Mouse (Mus musculus): Measurements from ENCODE around the gene Gabarap. TPM values are rescaled to one million over a fixed set of nuclear protein-coding genes. Genes with fewer than 3 reads are reported as not detected.

Gabarap gene
- polyA plus RNA-seq, 1 experiment from 2014 or later, result 447 TPM

GRCm38 (mm10) chr11:70018131-70018990, 27.4 kb downstream of the Gabarap start:
- H3K9ac ChIP-seq, result peak overlapping the region; percentile 85
- ATAC-seq (replicated peaks; ENCODE audit: low FRiP score), result no peak
- peak overlapping the region; percentile 92 for H3K27ac ChIP-seq
- H3K4me3 ChIP-seq (replicated peaks), result peak overlapping the region; percentile 69
- peak overlapping the region; percentile 91 for H3K4me2 ChIP-seq
- H3K27me3 ChIP-seq, result no peaks in the 10 kb centered on the region
- 2% methylated on average over 24 of the region's 25 CpGs for WGBS
- H3K4me1 ChIP-seq, result peaks cover 80% of the 10 kb centered on the region
- H3K36me3 ChIP-seq, result peaks cover 7% of the 10 kb centered on the region
- no peaks in the 10 kb centered on the region for H3K9me3 ChIP-seq (replicated peaks)

GRCm38 (mm10) chr11:70019495-70020021, 28.6 kb downstream of the Gabarap start:
- Histone ChIP-seq H3K4me3 (replicated peaks) (peak overlapping the region; percentile 69), H3K36me3 (no peaks in the 10 kb centered on the region), H3K9me3 (replicated peaks) (no peaks in the 10 kb centered on the region), H3K4me1 (peaks cover 82% of the 10 kb centered on the region), H3K27ac (peak overlapping the region; percentile 92), H3K27me3 (no peaks in the 10 kb centered on the region), H3K4me2 (peak overlapping the region; percentile 91), H3K9ac (peak overlapping the region; percentile 85; the same call in 1 of the 2 replicates)
- 20% methylated on average over 2 of the region's 2 CpGs for WGBS
- ATAC-seq (replicated peaks; ENCODE audit: low FRiP score), result no peak

GRCm38 (mm10) chr11:70020022-70020631, 29.2 kb downstream of the Gabarap start:
- Histone ChIP-seq H3K4me2 (peak overlapping the region; percentile 91), H3K27ac (peak overlapping the region; percentile 92), H3K36me3 (no peaks in the 10 kb centered on the region), H3K4me1 (peaks cover 78% of the 10 kb centered on the region), H3K27me3 (no peaks in the 10 kb centered on the region), H3K9ac (peak overlapping the region; percentile 85; the same call in 1 of the 2 replicates), H3K4me3 (replicated peaks) (peak overlapping the region; percentile 69), H3K9me3 (replicated peaks) (no peaks in the 10 kb centered on the region)
- 19% methylated on average over 8 of the region's 8 CpGs for WGBS
- ATAC-seq (replicated peaks; ENCODE audit: low FRiP score), result no peak

- Histone ChIP-seq H3K4me1 (peaks cover 77% of the 10 kb centered on the region), H3K27me3 (no peaks in the 10 kb centered on the region), H3K36me3 (no peaks in the 10 kb centered on the region), H3K9me3 (replicated peaks) (no peaks in the 10 kb centered on the region), H3K27ac (peak overlapping the region; percentile 92), H3K9ac (peak overlapping the region; percentile 33; the same call in 1 of the 2 replicates), H3K4me2 (peak overlapping the region; percentile 91), H3K4me3 (replicated peaks) (peak overlapping the region; percentile 69)
- WGBS, result under 1% methylated on average over 8 of the region's 8 CpGs
- peak; percentile 86 for ATAC-seq (replicated peaks; ENCODE audit: low FRiP score)
Observed at GRCm38 (mm10) chr11:70020731-70021263, 29.9 kb downstream of the Gabarap start.

GRCm38 (mm10) chr11:70021264-70022132, 30.6 kb downstream of the Gabarap start:
- Histone ChIP-seq H3K36me3 (no peaks in the 10 kb centered on the region), H3K4me2 (peak overlapping the region; percentile 91), H3K4me3 (replicated peaks) (peak overlapping the region; percentile 69), H3K27me3 (no peaks in the 10 kb centered on the region), H3K9ac (peak overlapping the region; percentile 33; the same call in 1 of the 2 replicates), H3K4me1 (peaks cover 84% of the 10 kb centered on the region), H3K9me3 (replicated peaks) (no peaks in the 10 kb centered on the region), H3K27ac (peak overlapping the region; percentile 92)
- 2% methylated on average over 40 of the region's 40 CpGs for WGBS
- ATAC-seq (replicated peaks; ENCODE audit: low FRiP score), result peak; percentile 65

GRCm38 (mm10) chr11:70023481-70024150, 32.7 kb downstream of the Gabarap start:
- WGBS, result 5% methylated on average over 28 of the region's 29 CpGs
- no peaks in the 10 kb centered on the region for H3K36me3 ChIP-seq
- no peaks in the 10 kb centered on the region for H3K27me3 ChIP-seq
- peak overlapping the region; percentile 37 for H3K4me3 ChIP-seq (replicated peaks)
- ATAC-seq (replicated peaks; ENCODE audit: low FRiP score), result no peak
- peak overlapping the region; percentile 63 for H3K4me2 ChIP-seq
- peak overlapping the region; percentile 31; the same call in 1 of the 2 replicates for H3K9ac ChIP-seq
- H3K9me3 ChIP-seq (replicated peaks), result no peaks in the 10 kb centered on the region
- no peak overlapping the region for H3K27ac ChIP-seq
- H3K4me1 ChIP-seq, result peaks cover 87% of the 10 kb centered on the region

- Histone ChIP-seq H3K4me1 (peaks cover 87% of the 10 kb centered on the region), H3K9ac (peak overlapping the region; percentile 31; the same call in 1 of the 2 replicates), H3K36me3 (no peaks in the 10 kb centered on the region)
Observed at GRCm38 (mm10) chr11:70024151-70024514, 33.2 kb downstream of the Gabarap start.

GRCm38 (mm10) chr11:70026689-70027088, 35.7 kb downstream of the Gabarap start:
- peaks cover 15% of the 10 kb centered on the region for H3K36me3 ChIP-seq
- H3K4me3 ChIP-seq (replicated peaks), result peak overlapping the region; percentile 39
- peak overlapping the region; percentile 89 for H3K27ac ChIP-seq
- no peaks in the 10 kb centered on the region for H3K9me3 ChIP-seq (replicated peaks)
- H3K4me1 ChIP-seq, result peaks cover 75% of the 10 kb centered on the region
- H3K9ac ChIP-seq, result 0 out of 2 replicates have a peak overlapping the region, but pooled peaks have one; percentile 23
- ATAC-seq (replicated peaks; ENCODE audit: low FRiP score), result peak; percentile 80
- under 1% methylated on average over 16 of the region's 19 CpGs for WGBS
- peak overlapping the region; percentile 68 for H3K4me2 ChIP-seq
- H3K27me3 ChIP-seq, result no peaks in the 10 kb centered on the region

More at GRCm38 (mm10) chr11:70024151-70024514, 33.2 kb downstream of the Gabarap start:
- peak overlapping the region; percentile 63 for H3K4me2 ChIP-seq
- H3K9me3 ChIP-seq (replicated peaks), result no peaks in the 10 kb centered on the region
- WGBS, result 17% methylated on average over 6 of the region's 6 CpGs
- ATAC-seq (replicated peaks; ENCODE audit: low FRiP score), result no peak
- peak overlapping the region; percentile 37 for H3K4me3 ChIP-seq (replicated peaks)
- H3K27me3 ChIP-seq, result no peaks in the 10 kb centered on the region
- no peak overlapping the region for H3K27ac ChIP-seq

- H3K27me3 ChIP-seq, result no peaks in the 10 kb centered on the region
- ATAC-seq (replicated peaks; ENCODE audit: low FRiP score), result no peak
- WGBS, result 18% methylated on average over 9 of the region's 9 CpGs
- no peaks in the 10 kb centered on the region for H3K9me3 ChIP-seq (replicated peaks)
- H3K27ac ChIP-seq, result peak overlapping the region; percentile 89
- peak overlapping the region; percentile 39 for H3K4me3 ChIP-seq (replicated peaks)
- peaks cover 70% of the 10 kb centered on the region for H3K4me1 ChIP-seq
- 0 out of 2 replicates have a peak overlapping the region, but pooled peaks have one; percentile 23 for H3K9ac ChIP-seq
- peaks cover 22% of the 10 kb centered on the region for H3K36me3 ChIP-seq
- peak overlapping the region; percentile 68 for H3K4me2 ChIP-seq
Observed at GRCm38 (mm10) chr11:70027397-70027796, 36.5 kb downstream of the Gabarap start.

- H3K27ac ChIP-seq, result peak overlapping the region; percentile 89
- H3K9me3 ChIP-seq (replicated peaks), result no peaks in the 10 kb centered on the region
- H3K27me3 ChIP-seq, result no peaks in the 10 kb centered on the region
- H3K4me2 ChIP-seq, result peak overlapping the region; percentile 68
- H3K36me3 ChIP-seq, result peaks cover 34% of the 10 kb centered on the region
- peak overlapping the region; percentile 31 for H3K4me3 ChIP-seq (replicated peaks)
- peaks cover 62% of the 10 kb centered on the region for H3K4me1 ChIP-seq
- H3K9ac ChIP-seq, result no peak overlapping the region
- WGBS, result 17% methylated on average over 12 of the region's 12 CpGs
- ATAC-seq (replicated peaks; ENCODE audit: low FRiP score), result no peak; the same call in 1 of the 2 replicates
Observed at GRCm38 (mm10) chr11:70028401-70029129, 37.6 kb downstream of the Gabarap start.

Data from kidney, embryonic 15.5 days (tissue).